Mouse (Mus musculus) spleen, adult 2 months (tissue): ENCODE results near the gene Ush2a.

Experiments used
- CTCF ChIP-seq: fragments of 200-500 bp; IDR thresholded peaks from 2 replicates; pipeline ENCODE4 v1.5.1; 2011; ENCODE audit warnings: mild to moderate bottlenecking, inconsistent platforms; ENCODE audit not compliant: insufficient read depth, insufficient read length, insufficient replicate concordance; ENCODE audit errors: extremely low read depth
- POLR2A ChIP-seq: fragments of 200-500 bp; IDR thresholded peaks from 2 replicates; pipeline ENCODE4 v1.6.1; 2011; ENCODE audit warnings: low read depth, low read length, inconsistent platforms

DNA sequence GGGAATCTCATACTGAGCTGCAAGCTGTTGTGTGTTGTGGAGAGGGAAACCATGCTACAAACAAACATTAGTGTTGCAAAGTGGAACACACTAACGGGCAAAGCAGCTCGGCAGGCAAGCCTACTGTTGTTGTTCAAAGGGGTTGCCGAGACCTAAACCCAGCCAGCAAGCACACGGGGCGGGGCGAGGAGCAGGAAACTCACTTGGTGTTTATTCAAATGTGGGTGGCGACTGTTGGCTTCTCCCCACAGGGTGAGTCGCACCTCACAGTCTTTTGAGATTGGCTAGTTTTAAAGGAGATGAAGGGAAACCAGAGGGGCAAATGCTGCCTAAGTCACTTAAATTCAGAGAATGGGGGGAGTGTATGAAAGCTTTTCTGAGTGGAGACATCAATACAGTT lies 683.5 kb downstream of the Ush2a start:
- no peak for TF ChIP-seq CTCF
- no peak for TF ChIP-seq POLR2A
